Mouse (Mus musculus) cerebellum, adult 2 months (tissue): ENCODE data around the gene Ppp1r35.

Source experiments
- CTCF ChIP-seq: fragments of 200-500 bp; IDR thresholded peaks from 2 replicates; pipeline ENCODE4 v1.5.1; 2011; ENCODE audit warnings: low read depth, mild to moderate bottlenecking, control low read depth, low read length, moderate library complexity, borderline replicate concordance; ENCODE audit not compliant: insufficient read depth
- POLR2A ChIP-seq: fragments of 200-500 bp; IDR thresholded peaks from 2 replicates; pipeline ENCODE4 v1.6.1; 2011; ENCODE audit warnings: low read length, control low read depth, borderline replicate concordance; ENCODE audit not compliant: insufficient read depth

- TF ChIP-seq POLR2A (no peak), CTCF (no peak)
Observed at GRCm38 (mm10) chr5:137777267-137777845, 1.3 kb upstream of the Ppp1r35 start.
